Mouse (Mus musculus) 3T3-L1 (cell line): ENCODE measurements at regions not wholly inside any gene's neighbourhood (a gene's known extent, or its start where the extent isn't known, plus 50 kb on each side); places are given as distances from the start of the nearest gene placed in this dataset.

Experiments
- DNase-seq: peaks from one replicate; pipeline ENCODE4 v3.0.0-alpha.2; 2015; ENCODE audit warnings: low read depth, low spot score

DNA sequence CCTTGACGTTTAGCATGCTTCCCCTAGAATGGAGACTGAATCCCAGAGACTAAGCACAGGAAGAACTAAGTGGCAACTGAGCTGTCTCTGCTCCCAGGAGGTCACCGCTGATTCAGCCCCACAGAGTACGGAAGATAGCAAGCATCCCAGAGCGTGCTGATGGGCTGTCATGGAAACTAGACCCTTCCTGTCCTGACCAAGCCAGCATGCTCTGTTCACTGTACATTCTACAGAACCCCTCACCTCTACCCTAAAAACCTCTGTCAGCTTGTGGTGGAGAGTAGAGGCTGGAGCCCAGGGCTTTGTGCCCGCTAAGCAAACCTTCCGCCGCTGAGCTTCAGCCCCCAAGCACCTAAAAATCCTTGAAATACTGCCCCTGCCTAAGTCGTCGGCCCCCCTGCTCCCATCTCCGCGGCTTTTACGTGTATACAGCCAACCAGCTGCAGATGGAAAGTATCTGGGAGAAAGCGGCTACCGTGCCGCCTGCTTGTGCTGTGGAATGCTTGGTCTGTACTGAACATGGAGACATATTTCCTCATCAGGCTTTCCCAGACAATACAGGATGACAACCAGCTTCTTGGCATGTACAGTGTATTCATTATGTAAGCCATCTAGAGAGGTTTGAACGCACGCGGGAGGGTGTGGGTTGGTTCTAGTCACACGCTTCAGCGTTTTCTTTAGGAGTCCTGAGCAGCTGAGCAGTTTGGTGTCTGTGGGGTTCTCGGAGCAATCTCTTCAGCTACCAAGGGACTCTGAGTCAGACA, 237.1 kb downstream of the Tshz3 start:
- no peak for DNase-seq

DNA sequence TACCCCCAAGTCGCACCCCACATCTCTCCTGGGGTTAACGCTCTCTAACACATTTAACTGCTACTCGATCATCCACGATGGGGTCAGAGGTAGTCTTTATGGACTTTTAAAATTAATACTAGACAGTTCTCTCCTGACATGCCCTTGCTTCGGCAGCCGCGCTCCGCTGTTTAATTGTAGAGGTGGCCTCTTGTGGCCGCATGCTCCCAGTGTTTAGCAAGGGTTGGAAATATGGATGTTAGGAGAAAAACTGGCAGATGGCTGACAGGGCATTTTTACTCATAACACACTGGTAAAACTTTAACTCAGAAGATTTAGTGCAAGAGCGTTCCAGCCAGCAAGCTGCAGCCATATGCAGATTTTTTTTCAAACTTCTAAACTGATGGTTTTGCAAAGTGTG, 242.7 kb downstream of the Tshz3 start:
- DNase-seq = no peak

DNA sequence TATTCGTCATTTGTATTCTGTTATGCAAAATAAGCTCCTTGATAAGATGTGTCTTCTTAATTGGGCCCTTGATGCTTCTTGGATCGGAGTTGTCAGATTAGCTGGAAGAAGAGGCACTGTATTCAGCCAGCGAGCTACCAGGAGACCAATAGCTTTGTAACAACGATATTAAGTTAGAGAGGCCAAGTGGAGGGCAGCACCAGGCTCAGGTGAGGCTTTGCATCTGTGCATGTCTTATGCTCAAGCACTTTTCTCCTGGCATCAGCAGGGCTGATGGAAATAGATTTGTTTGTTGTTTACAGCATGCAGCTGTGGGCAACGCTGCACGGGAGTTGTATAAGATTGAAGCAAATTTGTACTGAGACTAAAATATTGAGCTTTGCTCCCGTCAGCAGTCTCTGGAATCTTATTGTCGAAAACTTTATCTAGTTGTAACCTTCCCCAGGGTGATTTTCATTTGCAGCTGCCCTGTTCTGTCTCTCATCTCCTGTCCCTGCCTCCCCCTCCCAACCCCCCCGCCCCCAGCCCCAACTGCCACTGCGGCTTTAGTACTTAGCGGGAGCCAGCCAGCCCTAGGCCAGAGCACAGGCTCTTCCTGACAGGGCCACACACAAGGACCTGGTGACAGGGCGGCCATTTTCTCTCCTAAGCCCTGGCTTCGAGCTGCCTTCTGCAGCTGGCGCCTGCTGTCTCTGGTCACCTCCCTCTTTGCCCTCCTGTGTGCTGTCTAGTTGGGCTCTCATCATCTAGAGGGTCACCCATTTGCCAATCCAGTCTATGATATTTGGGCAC, 247.3 kb downstream of the Tshz3 start:
- no peak for DNase-seq

DNA sequence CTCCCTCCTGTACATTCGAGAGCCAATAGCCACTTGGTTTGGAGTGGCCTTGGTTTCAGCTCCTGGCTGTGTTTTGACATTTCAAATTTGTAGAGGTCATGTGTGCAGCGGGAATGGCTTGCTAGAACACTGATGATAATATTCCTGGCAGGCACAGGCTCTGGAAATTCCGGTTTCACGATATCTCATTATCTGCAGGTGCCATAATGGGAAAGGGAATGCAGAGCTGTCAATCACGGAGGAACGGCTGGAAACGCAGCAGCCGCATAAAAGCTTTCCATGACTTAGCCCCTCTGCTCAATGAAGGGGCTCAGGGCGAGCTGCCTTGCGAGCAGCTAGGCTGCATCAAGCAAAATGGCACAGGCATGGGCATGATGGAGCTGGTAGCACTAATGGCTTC, 251.6 kb downstream of the Tshz3 start:
- no peak for DNase-seq

- no peak for DNase-seq
These were observed 257.5 kb downstream of the Tshz3 start for GRCm38 (mm10) chr7:36955376-36955775.

- no peak for DNase-seq
These were observed 260.3 kb downstream of the Tshz3 start for GRCm38 (mm10) chr7:36958255-36958654.

GRCm38 (mm10) chr7:36971772-36972171, 273.9 kb downstream of the Tshz3 start:
- DNase-seq = no peak

- no peak for DNase-seq
These were observed 275.9 kb downstream of the Tshz3 start for GRCm38 (mm10) chr7:36973654-36974320.

DNA sequence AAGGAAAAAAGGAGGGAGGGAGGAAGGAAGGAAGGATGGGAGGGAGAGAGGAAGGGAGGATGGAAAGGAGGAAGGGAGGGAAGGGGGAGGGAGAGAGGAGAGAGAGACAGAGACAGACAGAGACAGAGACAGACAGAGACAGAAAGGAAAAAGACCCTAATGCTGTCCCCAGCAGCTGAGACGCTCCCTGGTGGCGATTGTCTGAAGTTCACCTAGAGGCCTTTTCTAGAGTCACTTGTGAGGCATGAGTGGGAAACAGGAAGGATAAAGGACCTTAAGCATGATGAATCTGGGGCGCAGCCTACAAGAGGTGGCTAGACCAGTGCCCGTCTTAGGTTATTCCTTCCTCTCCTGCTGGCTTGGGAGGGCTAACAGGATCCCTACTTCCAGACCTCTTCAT, 276.7 kb downstream of the Tshz3 start:
- DNase-seq = no peak

DNA sequence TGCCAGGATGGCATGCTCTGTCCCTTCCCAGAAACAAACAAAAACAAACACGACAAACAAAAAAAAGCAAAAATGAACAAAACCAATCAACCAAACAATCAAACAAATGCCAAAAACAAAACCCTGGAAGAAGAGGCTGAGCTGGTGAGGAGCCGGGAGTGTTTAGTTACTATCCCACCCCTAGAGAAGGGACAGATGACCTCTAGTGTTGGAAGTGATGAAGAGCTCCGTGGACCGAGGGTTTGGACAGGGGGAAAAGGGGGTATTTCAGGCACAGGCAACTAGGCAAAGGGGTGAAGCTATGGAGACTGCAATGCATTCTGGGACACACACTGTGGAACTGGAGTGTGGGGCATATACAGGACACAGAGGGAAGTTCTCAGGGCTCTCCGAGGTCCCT, 277.6 kb downstream of the Tshz3 start:
- no peak for DNase-seq

GRCm38 (mm10) chr7:36977819-36978218, 279.9 kb downstream of the Tshz3 start:
- DNase-seq = no peak

GRCm38 (mm10) chr7:36989380-36989779, 291.5 kb downstream of the Tshz3 start:
- no peak for DNase-seq

- no peak for DNase-seq
These were observed 306.7 kb downstream of the Tshz3 start for GRCm38 (mm10) chr7:37004601-37005000.

DNA sequence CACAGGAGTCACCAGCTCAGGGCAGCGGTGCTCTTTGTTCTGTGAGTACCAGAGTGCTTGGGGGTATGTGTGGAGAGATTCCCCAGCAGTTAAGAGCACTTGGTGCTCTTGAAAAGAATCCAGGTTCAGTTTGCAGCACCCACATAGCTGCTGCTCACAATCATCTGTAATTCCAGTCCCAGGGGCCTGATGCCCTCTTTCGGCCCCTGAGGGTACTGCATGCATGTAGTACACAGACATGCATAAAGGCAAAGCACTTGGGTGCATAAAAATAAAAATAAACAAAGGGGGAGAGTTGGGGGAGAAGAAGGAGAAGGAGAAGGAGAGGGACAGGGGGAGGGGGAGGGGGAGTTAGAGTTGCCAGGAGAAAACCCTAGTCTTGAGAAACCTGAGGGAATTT, 307.8 kb downstream of the Tshz3 start:
- DNase-seq = no peak

DNA sequence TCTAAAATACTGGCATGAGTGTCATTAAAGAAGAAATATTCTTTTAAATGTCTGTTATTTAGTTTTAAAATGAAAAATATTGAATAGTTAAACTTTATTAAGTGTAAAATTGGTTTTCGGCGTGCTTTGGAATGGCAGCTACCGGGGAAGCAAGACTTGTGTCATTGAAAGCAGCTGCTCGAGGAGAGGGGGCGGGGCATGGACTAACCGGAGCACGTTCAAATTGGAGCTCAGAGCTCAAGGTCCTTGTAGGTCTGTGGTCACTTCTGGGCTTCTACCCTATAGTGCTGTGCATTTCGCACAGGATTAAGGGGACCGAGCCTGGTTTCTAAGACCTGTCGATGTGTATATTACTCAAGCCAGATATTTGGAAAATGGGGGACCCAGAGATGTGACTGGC, 309.0 kb downstream of the Tshz3 start:
- no peak for DNase-seq

DNA sequence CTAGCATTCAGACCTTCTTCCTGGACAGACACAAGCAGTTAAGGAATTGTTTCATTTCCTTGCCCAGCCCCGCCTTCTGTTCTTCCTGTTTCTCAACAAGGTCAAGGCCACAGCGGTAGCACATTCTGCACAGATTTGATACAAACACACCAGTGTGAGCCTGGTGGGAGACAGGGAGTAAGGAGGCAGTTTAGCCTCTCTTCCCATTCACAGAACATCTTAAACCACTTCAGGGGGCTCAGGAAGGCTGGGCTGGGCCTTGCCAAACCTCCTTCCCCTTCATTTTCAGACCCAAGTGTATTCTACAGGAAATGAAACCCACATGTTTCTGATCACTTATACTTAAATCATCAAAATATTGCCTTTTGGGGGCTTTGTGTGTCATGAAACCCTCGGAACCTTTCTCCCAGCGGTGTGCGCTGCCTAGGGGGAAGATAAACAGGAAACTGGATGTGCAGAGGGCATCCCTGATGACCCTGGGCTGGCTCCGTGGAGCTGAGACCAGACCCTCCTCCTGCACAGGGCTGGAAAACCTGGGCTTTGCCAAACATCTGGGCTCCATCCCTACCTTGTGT, 313.3 kb downstream of the Tshz3 start:
- no peak for DNase-seq

- no peak for DNase-seq
These were observed 322.2 kb downstream of the Tshz3 start for GRCm38 (mm10) chr7:37020078-37020477.

DNA sequence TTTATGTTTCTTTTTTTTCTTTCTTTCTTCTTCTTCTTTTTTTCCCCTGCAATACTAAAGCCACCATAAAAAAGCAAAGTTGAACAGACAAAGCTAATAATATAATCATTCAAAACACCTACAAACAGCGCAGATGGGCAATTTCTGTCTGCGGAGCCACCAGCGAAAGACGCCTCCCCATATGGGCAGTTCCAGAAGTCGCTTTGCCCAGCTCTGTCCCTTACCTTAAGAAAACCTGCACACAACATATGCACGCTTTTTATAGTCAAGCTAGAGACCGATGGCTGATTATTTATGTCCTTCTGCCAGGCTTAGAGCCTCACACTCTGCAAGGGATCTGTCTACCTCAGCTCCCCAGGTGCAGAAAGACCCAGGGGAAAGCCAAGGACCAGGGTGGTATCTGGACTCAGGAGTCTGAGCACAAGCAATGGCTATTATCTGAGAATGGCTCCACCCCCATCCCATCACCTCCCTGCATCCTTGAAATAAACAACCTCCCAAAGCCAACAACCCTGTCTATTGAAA, 326.6 kb downstream of the Tshz3 start:
- no peak for DNase-seq

DNA sequence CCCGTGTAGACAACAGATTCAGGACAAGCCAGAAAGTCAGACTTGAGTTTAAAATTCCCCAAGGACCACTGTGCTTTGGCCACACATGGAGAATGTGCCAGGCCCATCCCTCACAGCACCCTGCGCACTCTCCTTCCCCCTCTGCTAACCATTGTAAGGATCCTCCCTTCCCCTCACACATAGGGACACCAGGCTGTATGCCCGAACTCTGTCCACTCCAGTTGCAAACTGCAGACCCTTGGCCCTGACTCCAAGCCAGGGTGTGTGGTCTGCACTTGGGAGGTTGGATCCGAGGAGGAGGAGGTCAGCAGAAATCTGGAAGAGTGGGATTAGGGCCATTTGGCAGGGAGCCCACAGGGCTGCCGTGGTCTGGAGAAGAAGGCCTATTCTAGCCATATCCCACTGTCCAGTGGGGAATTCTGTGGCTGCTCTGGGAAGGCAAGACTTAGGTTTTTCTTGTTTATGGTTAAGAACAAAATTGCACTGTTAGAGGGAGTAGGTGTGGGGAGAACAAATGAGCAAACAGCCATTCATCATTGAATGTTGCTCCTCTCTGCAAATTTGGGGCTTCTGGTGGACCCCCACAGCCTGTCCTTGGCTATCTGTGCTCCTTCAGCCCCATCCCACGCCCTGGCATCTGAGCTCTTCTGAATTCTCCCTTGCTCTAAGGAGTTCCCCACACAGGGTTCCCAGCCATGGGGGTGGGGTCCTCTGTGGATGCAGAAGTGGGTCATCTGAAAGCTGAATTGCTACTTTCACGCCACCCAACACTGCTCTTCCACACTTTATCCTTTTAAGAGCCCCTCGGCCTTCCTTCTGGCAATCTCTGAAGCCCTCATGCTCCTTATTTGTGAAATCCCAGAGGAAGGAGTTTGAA, 366.9 kb downstream of the Tshz3 start:
- no peak for DNase-seq

DNA sequence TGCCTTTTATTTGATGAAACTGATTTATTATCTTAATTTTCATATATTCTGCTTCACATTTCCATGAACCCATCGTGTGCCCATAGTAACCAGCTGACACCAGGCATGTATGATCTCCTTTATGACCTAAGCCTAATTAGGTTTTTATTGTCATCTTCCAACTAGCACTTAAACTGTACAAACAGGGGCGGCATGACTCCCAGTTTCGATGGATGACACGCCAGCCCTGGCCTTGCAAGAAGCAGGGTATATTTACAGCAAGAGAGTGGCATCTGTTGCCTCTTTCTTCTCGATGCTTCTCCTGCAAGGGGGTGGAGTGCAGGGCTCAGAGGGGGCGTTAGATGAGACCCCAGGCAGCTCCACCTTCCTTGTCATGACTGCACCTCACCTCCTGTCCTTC, 379.8 kb downstream of the Tshz3 start:
- no peak for DNase-seq

GRCm38 (mm10) chr7:37078140-37078539, 380.2 kb downstream of the Tshz3 start:
- no peak for DNase-seq
